Mouse (Mus musculus): Measurements from ENCODE around the gene Btbd35f27.
"Not testable (repeated sequence)": the region's sequence is repeated elsewhere in the genome, so short reads cannot be mapped to it uniquely, and the experiment has no call there.

Gene Btbd35f27

DNA sequence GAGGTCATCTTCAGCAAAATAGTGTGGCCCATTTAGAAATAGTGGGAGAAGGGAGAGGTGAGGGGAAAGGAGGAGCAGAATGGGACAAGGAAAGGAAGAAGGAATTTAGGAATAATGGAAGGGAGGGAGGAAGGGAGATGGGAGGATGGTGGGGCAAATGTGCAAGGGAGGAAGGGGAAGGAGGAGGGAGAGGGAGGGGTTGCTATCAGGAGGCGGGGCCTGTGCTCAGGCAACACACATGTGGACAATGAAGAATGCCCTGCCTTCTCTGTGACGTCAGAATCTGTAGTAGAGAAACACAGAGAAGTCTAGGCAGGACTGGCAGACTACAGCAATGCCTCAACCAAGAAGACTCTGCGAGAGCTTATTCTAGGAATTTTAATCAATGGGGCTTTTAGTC lies at the start of gene Btbd35f27:
Gene Btbd35f27 (plus strand): TSS at position 301 of the 400 bp plus-strand sequence.
- not testable (repeated sequence) for DNase-seq (ENCODE audit: low read depth, low spot score)
